Mouse (Mus musculus) liver, embryonic 14.5 days (tissue): ENCODE results near the gene Rprml. TPM values are rescaled to one million over a fixed set of nuclear protein-coding genes. Genes with fewer than 3 reads are reported as not detected.

Source experiments
- ATAC-seq: fragments of 200-750 bp; cut with Nextera tagmentation; 2 replicates; pipeline ENCODE4 v1.8.0; 2017; ENCODE audit warnings: moderate number of reproducible peaks, mild to moderate bottlenecking, moderate library complexity; ENCODE audit not compliant: insufficient read depth
- DNase-seq, 3 experiments: peaks; one replicate each; pipeline ENCODE4 v3.0.0-alpha.2; 2012 to 2013; ENCODE audit warnings: low read depth in 3 of 3, low spot score in 3 of 3
- H3K27ac ChIP-seq: fragments of 300-500 bp; sonication (generic); 2 replicates; pipeline ENCODE4 v1.5.1; 2014; ENCODE audit warnings: moderate library complexity, mild to moderate bottlenecking, control low read depth, inconsistent platforms
- H3K27me3 ChIP-seq: fragments of 300-500 bp; sonication (generic); 2 replicates; pipeline ENCODE4 v1.6.1; 2014; ENCODE audit warnings: mild to moderate bottlenecking, low read length, moderate library complexity; ENCODE audit not compliant: control insufficient read depth, insufficient read depth
- H3K36me3 ChIP-seq: fragments of 300-500 bp; sonication (generic); replicated peaks from 2 replicates; pipeline ENCODE4 v1.6.1; 2014; ENCODE audit warnings: low read depth; ENCODE audit not compliant: control insufficient read depth, insufficient read depth
- H3K4me1 ChIP-seq, 2 experiments: fragments of 200-500 bp in 1 of 2; fragments of 300-500 bp in 1 of 2; sonication (generic) in 1 of 2; replicated peaks; 2 replicates each; pipeline ENCODE4 v1.6.1; 2012 to 2014; ENCODE audit warnings: antibody characterized with exemption in 1 of 2, inconsistent platforms in 1 of 2, low read length in 1 of 2; ENCODE audit not compliant: control insufficient read depth in 2 of 2, insufficient read depth in 2 of 2
- H3K4me2 ChIP-seq: fragments of 300-500 bp; sonication (generic); 2 replicates; pipeline ENCODE4 v1.6.1; 2014; ENCODE audit warnings: low read depth, mild to moderate bottlenecking, control low read depth, moderate library complexity
- H3K4me3 ChIP-seq, 2 experiments: fragments of 200-500 bp in 1 of 2; fragments of 300-500 bp in 1 of 2; sonication (generic) in 1 of 2; 2 replicates each; pipeline ENCODE4 v1.5.1; 2012 to 2014; ENCODE audit warnings: low read depth in 2 of 2, low read length in 2 of 2, mild to moderate bottlenecking in 2 of 2, control low read depth in 1 of 2, inconsistent platforms in 1 of 2, moderate library complexity in 1 of 2; ENCODE audit not compliant: insufficient read depth in 1 of 2
- H3K9ac ChIP-seq: fragments of 300-500 bp; sonication (generic); replicated peaks from 2 replicates; pipeline ENCODE4 v1.6.1; 2014; ENCODE audit warnings: mild to moderate bottlenecking, control low read depth, moderate library complexity
- H3K9me3 ChIP-seq: fragments of 300-500 bp; sonication (generic); 2 replicates; pipeline ENCODE4 v1.6.1; 2016; ENCODE audit warnings: low read length, mixed read lengths; ENCODE audit not compliant: control insufficient read depth
- CTCF ChIP-seq: IDR thresholded peaks from 2 replicates; pipeline ENCODE4 v1.5.1; 2016; ENCODE audit warnings: antibody characterized with exemption, low read depth, control low read depth
- EP300 ChIP-seq: IDR thresholded peaks from 2 replicates; pipeline ENCODE4 v1.6.1; 2016; ENCODE audit warnings: antibody characterized with exemption, low read depth
- WGBS: fragments of 180-500 bp; shearing (Covaris S2); extraction: QIAGEN DNeasy Blood & Tissue Kit; methylation state at CpG from one replicate; pipeline ENCODE4 v1.1.7; 2014; ENCODE audit not compliant: insufficient replicate concordance; 5-methylcytosine and 5-hydroxymethylcytosine counted together
- polyA plus RNA-seq, 2 experiments: library from polyadenylated mRNA; depleted of rRNA in 1 of 2; stranded (reverse) in 1 of 2; unstranded in 1 of 2; fragments of >200 nt; fragmentation: Nextera tagmentation in 1 of 2; extraction: Ambion mirVana in 1 of 2; gene quantifications; 2 replicates each; pipeline versions ENCODE4 v1.2.1 to v1.2.3; 2012 to 2014

The Rprml gene
- polyA plus RNA-seq, 2 experiments = not detected

- DNase-seq (no peak), ATAC-seq (no peak)
- WGBS = 60% methylated on average over 6 of the region's 6 CpGs
- TF ChIP-seq EP300 (no peak), CTCF (no peak)
- Histone ChIP-seq H3K27ac (no peak overlapping the region), H3K9ac (no peak overlapping the region), H3K4me1 (peaks cover 0 to 7% of the 10 kb centered on the region in 2 experiments; a peak in 2 of 4 replicates), H3K4me3 (no peak overlapping the region), H3K27me3 (no peaks in the 10 kb centered on the region), H3K36me3 (peaks cover 23% of the 10 kb centered on the region), H3K9me3 (no peaks in the 10 kb centered on the region), H3K4me2 (no peak overlapping the region)
These were observed 37.3 kb downstream of the Rprml start for GRCm38 (mm10) chr11:103686706-103687105.

DNA sequence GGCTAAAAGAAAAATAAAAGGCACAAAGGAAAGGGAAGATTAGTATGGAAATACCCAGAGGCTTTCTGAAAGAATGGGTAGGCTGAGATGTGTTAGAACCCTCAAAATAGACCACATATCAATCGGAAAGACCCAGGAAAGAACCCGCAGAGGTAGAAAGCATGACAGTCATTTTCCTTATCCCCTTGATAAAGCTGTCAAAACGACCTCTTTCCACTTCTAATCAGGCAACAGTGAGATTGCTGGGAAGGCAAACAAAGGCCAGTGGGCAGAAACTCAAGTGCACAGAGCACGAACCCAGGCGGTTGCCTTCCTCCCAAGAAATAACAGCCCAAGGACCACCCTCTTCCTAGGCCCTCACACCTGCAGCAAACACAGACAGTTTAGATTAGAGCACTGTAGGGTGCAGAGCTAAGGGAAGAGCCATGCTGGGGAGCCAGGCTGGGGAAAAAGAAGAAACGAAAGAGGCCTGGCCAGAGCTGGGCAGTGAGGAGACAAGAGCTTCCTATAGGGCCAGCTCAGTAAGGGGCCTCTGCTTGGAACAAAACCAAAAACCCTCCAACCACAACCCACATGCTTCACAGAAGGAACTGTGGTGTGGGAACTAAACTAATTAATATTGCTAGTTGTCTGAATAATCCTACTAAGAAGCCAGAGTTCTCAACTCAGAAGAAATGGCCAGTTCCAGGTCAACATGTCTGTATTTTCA lies 39.1 kb downstream of the Rprml start:
- ATAC-seq = no peak
- Histone ChIP-seq H3K9ac (no peak overlapping the region), H3K4me3 (no peak overlapping the region), H3K4me2 (no peak overlapping the region), H3K36me3 (peaks cover 18% of the 10 kb centered on the region), H3K27me3 (no peaks in the 10 kb centered on the region), H3K9me3 (no peaks in the 10 kb centered on the region), H3K27ac (no peak overlapping the region), H3K4me1 (peaks cover 0 to 7% of the 10 kb centered on the region in 2 experiments; a peak in 2 of 4 replicates)
- WGBS = 52% methylated on average over 6 of the region's 6 CpGs
- no peak for TF ChIP-seq EP300
- TF ChIP-seq CTCF = no peak
- no peak for DNase-seq

GRCm38 (mm10) chr11:103688980-103689378 lies 39.6 kb downstream of the Rprml start:
- 19% methylated on average over 3 of the region's 3 CpGs for WGBS
- Histone ChIP-seq H3K9me3 (no peaks in the 10 kb centered on the region), H3K4me3 (no peak overlapping the region), H3K9ac (no peak overlapping the region), H3K27me3 (no peaks in the 10 kb centered on the region), H3K36me3 (peaks cover 14% of the 10 kb centered on the region), H3K4me1 (peaks cover 0 to 7% of the 10 kb centered on the region in 2 experiments; a peak in 2 of 4 replicates), H3K4me2 (no peak overlapping the region), H3K27ac (no peak overlapping the region)
- no peak for DNase-seq
- TF ChIP-seq CTCF = no peak
- TF ChIP-seq EP300 = no peak
- no peak for ATAC-seq

GRCm38 (mm10) chr11:103691036-103691435 lies 41.7 kb downstream of the Rprml start:
- H3K27ac ChIP-seq = no peak overlapping the region
- TF ChIP-seq EP300 = no peak
- TF ChIP-seq CTCF = no peak
- no peak overlapping the region for H3K4me2 ChIP-seq
- no peak overlapping the region for H3K9ac ChIP-seq
- no peaks in the 10 kb centered on the region for H3K9me3 ChIP-seq
- WGBS = 71% methylated on average over 1 of the region's 1 CpGs
- no peak overlapping the region for H3K4me3 ChIP-seq
- H3K36me3 ChIP-seq = peaks cover 7% of the 10 kb centered on the region
- DNase-seq = no peak
- no peaks in the 10 kb centered on the region for H3K27me3 ChIP-seq
- peaks cover 0 to 10% of the 10 kb centered on the region in 2 experiments; a peak in 2 of 4 replicates for H3K4me1 ChIP-seq
- no peak for ATAC-seq

GRCm38 (mm10) chr11:103693241-103693640 lies 43.9 kb downstream of the Rprml start:
- H3K9me3 ChIP-seq = no peaks in the 10 kb centered on the region
- DNase-seq (no peak), ATAC-seq (no peak)
- 75% methylated on average over 1 of the region's 1 CpGs for WGBS
- peaks cover 3 to 14% of the 10 kb centered on the region in 2 experiments for H3K4me1 ChIP-seq
- H3K9ac ChIP-seq = no peak overlapping the region
- no peak overlapping the region for H3K4me2 ChIP-seq
- H3K27ac ChIP-seq = no peak overlapping the region
- TF ChIP-seq CTCF = no peak
- TF ChIP-seq EP300 = no peak
- no peak overlapping the region for H3K4me3 ChIP-seq
- H3K36me3 ChIP-seq = no peaks in the 10 kb centered on the region
- H3K27me3 ChIP-seq = no peaks in the 10 kb centered on the region
